Mouse (Mus musculus) G1E (cell line): ENCODE results near the gene Kcnk7. TPM values are rescaled to one million over a fixed set of nuclear protein-coding genes. Genes with fewer than 3 reads are reported as not detected.

Experiments used
- ATAC-seq: 2 replicates; pipeline ENCODE4 v1.8.0; 2016; ENCODE audit warnings: mild to moderate bottlenecking; ENCODE audit not compliant: insufficient number of reproducible peaks, poor library complexity, low FRiP score, severe bottlenecking; ENCODE audit errors: extremely low read depth
- DNase-seq: peaks from one replicate; pipeline ENCODE4 v3.0.0; 2012; ENCODE audit warnings: low spot score
- H3K27me3 ChIP-seq: 2 replicates; pipeline ENCODE4 v1.6.1; 2012; ENCODE audit warnings: mild to moderate bottlenecking, low read length, inconsistent platforms; ENCODE audit not compliant: insufficient read depth
- H3K36me3 ChIP-seq: replicated peaks from 2 replicates; pipeline ENCODE3; 2012; ENCODE audit warnings: mild to moderate bottlenecking, inconsistent platforms
- H3K4me1 ChIP-seq: 2 replicates; pipeline ENCODE4 v1.6.1; 2012; ENCODE audit warnings: low read depth, low read length, inconsistent platforms, mixed read lengths; ENCODE audit not compliant: insufficient read depth
- H3K4me3 ChIP-seq: 2 replicates; pipeline ENCODE4 v1.5.1; 2012; ENCODE audit warnings: low read depth, mild to moderate bottlenecking, inconsistent platforms, low read length, moderate library complexity, mixed read lengths
- H3K9me3 ChIP-seq: replicated peaks from 2 replicates; pipeline ENCODE4 v1.6.1; 2012; ENCODE audit warnings: inconsistent platforms
- CTCF ChIP-seq: IDR thresholded peaks from 2 replicates; pipeline ENCODE4 v1.5.1; 2012; ENCODE audit warnings: low read depth, low read length, inconsistent platforms, mixed read lengths
- GATA1 ChIP-seq: IDR thresholded peaks from 2 replicates; pipeline ENCODE4 v1.6.1; 2012; ENCODE audit warnings: borderline replicate concordance, low read length, inconsistent platforms, mixed read lengths
- GATA2 ChIP-seq: IDR thresholded peaks from 2 replicates; pipeline ENCODE4 v1.6.1; 2012; ENCODE audit warnings: low read depth, low read length, inconsistent platforms, borderline replicate concordance
- POLR2AphosphoS5 ChIP-seq: IDR thresholded peaks from 2 replicates; pipeline ENCODE4 v1.6.1; 2012; ENCODE audit warnings: low read depth, low read length, inconsistent platforms; ENCODE audit not compliant: insufficient replicate concordance
- TAL1 ChIP-seq: conservative IDR thresholded peaks from 2 replicates; pipeline ENCODE4 v1.6.1; 2012; ENCODE audit warnings: low read depth, low read length, inconsistent platforms, mixed read lengths
- polyA plus RNA-seq: library from polyadenylated mRNA; stranded (reverse); fragments of >175 nt; gene quantifications from 2 replicates; pipeline ENCODE4 v1.2.3, GENCODE M21; 2012
- total RNA-seq, 2 experiments: library from RNA; stranded (forward) in 1 of 2; stranded (reverse) in 1 of 2; fragments of 200-1000 nt in 1 of 2; fragments of >200 nt in 1 of 2; fragmentation: Nextera tagmentation in 1 of 2; gene quantifications; 2 replicates each; pipeline ENCODE4 v1.2.3; 2014 to 2017

Gene Kcnk7
- total and polyA plus RNA-seq, 3 experiments, result 0.07 TPM; not detected in 2

- ATAC-seq (no peak), DNase-seq (no peak)
- H3K4me1 ChIP-seq, result peaks cover 52% of the 10 kb centered on the region
- no peaks in the 10 kb centered on the region for H3K9me3 ChIP-seq
- TF ChIP-seq TAL1, result no peak
- TF ChIP-seq CTCF, result no peak
- no peak for TF ChIP-seq POLR2AphosphoS5
- no peak for TF ChIP-seq GATA2
- no peak for TF ChIP-seq GATA1
- peaks cover 87% of the 10 kb centered on the region for H3K36me3 ChIP-seq
- no peak overlapping the region; the same call in 1 of the 2 replicates for H3K4me3 ChIP-seq
- H3K27me3 ChIP-seq, result no peaks in the 10 kb centered on the region
Measured at GRCm38 (mm10) chr19:5693801-5694200, 10.4 kb upstream of the Kcnk7 start.

- TF ChIP-seq GATA1, result no peak
- no peak for TF ChIP-seq TAL1
- no peak for TF ChIP-seq CTCF
- TF ChIP-seq GATA2, result no peak
- TF ChIP-seq POLR2AphosphoS5, result no peak
- Histone ChIP-seq H3K4me1 (peaks cover 38% of the 10 kb centered on the region), H3K9me3 (no peaks in the 10 kb centered on the region), H3K27me3 (no peaks in the 10 kb centered on the region), H3K36me3 (peaks cover 99% of the 10 kb centered on the region), H3K4me3 (no peak overlapping the region)
- ATAC-seq, result no peak
- DNase-seq, result no peak
Measured at GRCm38 (mm10) chr19:5695849-5696462, 8.2 kb upstream of the Kcnk7 start.

- no peaks in the 10 kb centered on the region for H3K9me3 ChIP-seq
- H3K4me3 ChIP-seq, result peak overlapping the region; percentile 66; the same call in 1 of the 2 replicates
- H3K4me1 ChIP-seq, result peaks cover 41% of the 10 kb centered on the region
- TF ChIP-seq TAL1 (no peak), GATA1 (no peak), GATA2 (no peak), POLR2AphosphoS5 (no peak), CTCF (no peak)
- ATAC-seq (peak; percentile 65), DNase-seq (peak; percentile 83)
- H3K27me3 ChIP-seq, result no peaks in the 10 kb centered on the region
- peaks cover 94% of the 10 kb centered on the region for H3K36me3 ChIP-seq
Measured at GRCm38 (mm10) chr19:5704801-5705571, 819 bp downstream of the Kcnk7 start.

- TF ChIP-seq POLR2AphosphoS5 (no peak), GATA1 (no peak), GATA2 (no peak), CTCF (no peak), TAL1 (no peak)
- Histone ChIP-seq H3K9me3 (no peaks in the 10 kb centered on the region), H3K4me3 (no peak overlapping the region), H3K4me1 (peaks cover 62% of the 10 kb centered on the region), H3K27me3 (no peaks in the 10 kb centered on the region), H3K36me3 (peaks cover 95% of the 10 kb centered on the region)
- no peak for ATAC-seq
- no peak for DNase-seq
Measured at GRCm38 (mm10) chr19:5710068-5710467, 5.9 kb downstream of the Kcnk7 start.

- Histone ChIP-seq H3K27me3 (no peaks in the 10 kb centered on the region), H3K4me3 (no peak overlapping the region), H3K36me3 (peaks cover 96% of the 10 kb centered on the region), H3K4me1 (peaks cover 62% of the 10 kb centered on the region), H3K9me3 (no peaks in the 10 kb centered on the region)
- TF ChIP-seq CTCF (no peak), POLR2AphosphoS5 (no peak), GATA2 (no peak), GATA1 (no peak), TAL1 (no peak)
- DNase-seq, result no peak
- no peak for ATAC-seq
Measured at GRCm38 (mm10) chr19:5710581-5710980, 6.4 kb downstream of the Kcnk7 start.

GRCm38 (mm10) chr19:5711218-5711617 lies 7.1 kb downstream of the Kcnk7 start:
- H3K4me1 ChIP-seq, result peaks cover 62% of the 10 kb centered on the region
- no peaks in the 10 kb centered on the region for H3K27me3 ChIP-seq
- DNase-seq (no peak), ATAC-seq (no peak)
- peaks cover 96% of the 10 kb centered on the region for H3K36me3 ChIP-seq
- no peak overlapping the region for H3K4me3 ChIP-seq
- H3K9me3 ChIP-seq, result no peaks in the 10 kb centered on the region
- peak; percentile 63 for TF ChIP-seq CTCF
- TF ChIP-seq POLR2AphosphoS5, result no peak

GRCm38 (mm10) chr19:5711907-5712460 lies 7.8 kb downstream of the Kcnk7 start:
- DNase-seq (no peak), ATAC-seq (no peak)
- Histone ChIP-seq H3K9me3 (no peaks in the 10 kb centered on the region), H3K27me3 (no peaks in the 10 kb centered on the region), H3K4me1 (peaks cover 61% of the 10 kb centered on the region), H3K4me3 (no peak overlapping the region), H3K36me3 (peaks cover 96% of the 10 kb centered on the region)
- no peak for TF ChIP-seq GATA1
- TF ChIP-seq TAL1, result no peak
